Mouse (Mus musculus) liver, adult 2 months (tissue): ENCODE measurements around the gene Atp2c1. TPM values are rescaled to one million over a fixed set of nuclear protein-coding genes. Genes with fewer than 3 reads are reported as not detected.

Experiments
- DNase-seq: peaks from one replicate; pipeline ENCODE4 v3.0.0-alpha.2; 2011; ENCODE audit warnings: low read depth, low spot score; ENCODE audit errors: extremely low read depth
- H3K27ac ChIP-seq: fragments of 200-500 bp; replicated peaks from 2 replicates; pipeline ENCODE4 v1.5.1; 2012; ENCODE audit warnings: low read depth, mild to moderate bottlenecking, control low read depth, inconsistent platforms, low read length; ENCODE audit not compliant: insufficient read depth
- H3K27me3 ChIP-seq: fragments of 200-500 bp; 2 replicates; pipeline ENCODE4 v1.6.1; 2012; ENCODE audit warnings: mild to moderate bottlenecking, moderate library complexity, low read length, inconsistent platforms; ENCODE audit not compliant: control insufficient read depth, insufficient read depth
- H3K36me3 ChIP-seq: fragments of 200-500 bp; 2 replicates; pipeline ENCODE4 v1.6.1; 2012; ENCODE audit warnings: low read length, inconsistent platforms; ENCODE audit not compliant: control insufficient read depth, insufficient read depth
- H3K4me1 ChIP-seq: fragments of 200-500 bp; 2 replicates; pipeline ENCODE4 v1.6.1; 2011; ENCODE audit warnings: low read length; ENCODE audit not compliant: control insufficient read depth, insufficient read depth
- H3K4me3 ChIP-seq: fragments of 200-500 bp; 2 replicates; pipeline ENCODE4 v1.5.1; 2011; ENCODE audit warnings: low read depth, mild to moderate bottlenecking, control low read depth, low read length, moderate library complexity; ENCODE audit not compliant: insufficient read depth
- H3K79me2 ChIP-seq: fragments of 200-500 bp; 2 replicates; pipeline ENCODE4 v1.6.1; 2012; ENCODE audit warnings: inconsistent platforms, mild to moderate bottlenecking, low read length, moderate library complexity; ENCODE audit not compliant: control insufficient read depth, insufficient read depth
- H3K9ac ChIP-seq: fragments of 200-500 bp; 2 replicates; pipeline ENCODE4 v1.6.1; 2012; ENCODE audit warnings: low read depth, mild to moderate bottlenecking, control low read depth, inconsistent platforms, low read length
- CTCF ChIP-seq: fragments of 200-500 bp; IDR thresholded peaks from 2 replicates; pipeline ENCODE4 v1.5.1; 2011; ENCODE audit warnings: low read depth, low read length, control low read depth
- POLR2A ChIP-seq: fragments of 200-500 bp; IDR thresholded peaks from 2 replicates; pipeline ENCODE4 v1.6.1; 2011; ENCODE audit warnings: low read length, control low read depth; ENCODE audit not compliant: insufficient read depth; ENCODE audit errors: extremely low read depth
- WGBS: fragments of 180-500 bp; shearing (Covaris S2); methylation state at CpG from one replicate; pipeline ENCODE4 v1.1.7; 2018; 5-methylcytosine and 5-hydroxymethylcytosine counted together
- polyA plus RNA-seq: library from polyadenylated mRNA; depleted of rRNA; stranded (reverse); fragments of >200 nt; gene quantifications from 2 replicates; pipeline ENCODE4 v1.2.3, GENCODE M21; 2012; rRNA removed
- total RNA-seq: library from RNA; depleted of rRNA; stranded (reverse); fragments of >200 nt; gene quantifications from 2 replicates; pipeline ENCODE4 v1.2.3, GENCODE M21; 2014; rRNA removed

The Atp2c1 gene
- 49.9 and 50.0 TPM in 2 replicates for total RNA-seq
- polyA plus RNA-seq: 20.8 and 28.3 TPM in 2 replicates

- no peak for DNase-seq
- Histone ChIP-seq H3K36me3 (no peaks in the 10 kb centered on the region), H3K4me3 (no peak within 1 kb of the TSS), H3K27me3 (no peaks in the 10 kb centered on the region), H3K79me2 (no peaks in the 10 kb centered on the region), H3K4me1 (no peaks in the 10 kb centered on the region), H3K27ac (no peak within 1 kb of the TSS), H3K9ac (no peak within 1 kb of the TSS)
- WGBS: 86% methylated on average over 12 of the region's 12 CpGs
- TF ChIP-seq CTCF (no peak), POLR2A (no peak)
These were observed at the start of gene Atp2c1 for GRCm38 (mm10) chr9:105527219-105527618. TSS of gene Atp2c1 (minus strand) at chr9:105527319.

GRCm38 (mm10) chr9:105557452-105557851, 30.3 kb upstream of the Atp2c1 start:
- H3K27me3 ChIP-seq: no peaks in the 10 kb centered on the region
- H3K4me3 ChIP-seq: no peak overlapping the region
- no peak for TF ChIP-seq CTCF
- TF ChIP-seq POLR2A: no peak
- H3K36me3 ChIP-seq: no peaks in the 10 kb centered on the region
- no peak for DNase-seq
- H3K9ac ChIP-seq: no peak overlapping the region
- no peaks in the 10 kb centered on the region for H3K79me2 ChIP-seq
- 95% methylated on average over 5 of the region's 5 CpGs for WGBS
- H3K4me1 ChIP-seq: peaks cover 5% of the 10 kb centered on the region; the same call in 1 of the 2 replicates
- no peak overlapping the region for H3K27ac ChIP-seq

- 16% methylated on average over 8 of the region's 8 CpGs for WGBS
- Histone ChIP-seq H3K36me3 (no peaks in the 10 kb centered on the region), H3K4me3 (no peak overlapping the region), H3K4me1 (peaks cover 5% of the 10 kb centered on the region; the same call in 1 of the 2 replicates), H3K79me2 (no peaks in the 10 kb centered on the region), H3K9ac (no peak overlapping the region), H3K27me3 (no peaks in the 10 kb centered on the region), H3K27ac (no peak overlapping the region)
- no peak for TF ChIP-seq CTCF
- TF ChIP-seq POLR2A: no peak
- DNase-seq: peak; percentile 78
These were observed 29.1 kb upstream of the Atp2c1 start for GRCm38 (mm10) chr9:105556141-105556735.

GRCm38 (mm10) chr9:105554439-105554807, 27.3 kb upstream of the Atp2c1 start:
- H3K79me2 ChIP-seq: no peaks in the 10 kb centered on the region
- 76% methylated on average over 7 of the region's 7 CpGs for WGBS
- H3K27me3 ChIP-seq: no peaks in the 10 kb centered on the region
- H3K4me1 ChIP-seq: peaks cover 5% of the 10 kb centered on the region; the same call in 1 of the 2 replicates
- no peak overlapping the region for H3K9ac ChIP-seq
- TF ChIP-seq POLR2A (no peak), CTCF (no peak)
- H3K27ac ChIP-seq: no peak overlapping the region
- H3K4me3 ChIP-seq: no peak overlapping the region
- H3K36me3 ChIP-seq: no peaks in the 10 kb centered on the region
- no peak for DNase-seq

GRCm38 (mm10) chr9:105553629-105554438, 26.7 kb upstream of the Atp2c1 start:
- no peak for DNase-seq
- H3K4me3 ChIP-seq: no peak overlapping the region

More at GRCm38 (mm10) chr9:105553629-105554438, 26.7 kb upstream of the Atp2c1 start:
- TF ChIP-seq POLR2A: no peak
- no peak for TF ChIP-seq CTCF
- Histone ChIP-seq H3K27me3 (no peaks in the 10 kb centered on the region), H3K79me2 (no peaks in the 10 kb centered on the region), H3K27ac (no peak overlapping the region), H3K36me3 (no peaks in the 10 kb centered on the region), H3K9ac (no peak overlapping the region), H3K4me1 (peaks cover 5% of the 10 kb centered on the region; the same call in 1 of the 2 replicates)
- 44% methylated on average over 24 of the region's 24 CpGs for WGBS
